Mouse (Mus musculus) bone marrow, adult 2 months (tissue): ENCODE results near the gene Miga1.

ENCODE experiments used
- CTCF ChIP-seq: fragments of 200-500 bp; IDR thresholded peaks from 2 replicates; pipeline ENCODE4 v1.5.1; 2011; ENCODE audit warnings: low read length, control low read depth; ENCODE audit not compliant: control insufficient read depth, insufficient read depth
- POLR2A ChIP-seq: fragments of 200-500 bp; IDR thresholded peaks from 2 replicates; pipeline ENCODE4 v1.6.1; 2011; ENCODE audit warnings: low read depth, mild to moderate bottlenecking, control low read depth, low read length, borderline replicate concordance; ENCODE audit not compliant: control insufficient read depth

DNA sequence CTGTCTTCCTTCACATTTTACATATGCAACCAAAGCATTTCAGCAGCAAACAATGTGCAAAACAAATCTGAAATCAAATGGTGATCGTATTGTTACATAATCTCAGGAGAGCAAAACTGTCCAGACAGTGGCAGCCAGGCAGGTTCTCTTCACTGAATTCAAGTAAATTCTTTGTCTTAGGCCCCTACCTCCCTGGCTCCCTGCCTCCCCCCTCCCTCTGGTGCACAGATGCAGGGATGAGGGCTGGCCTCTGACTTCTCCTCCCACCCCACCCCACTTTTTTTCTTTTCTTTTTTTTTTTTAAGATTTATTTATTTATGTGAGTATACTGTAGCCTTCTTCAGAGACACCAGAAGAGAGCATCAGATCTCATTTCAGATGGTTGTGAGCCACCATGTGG lies 79.8 kb downstream of the Miga1 start:
- TF ChIP-seq CTCF: no peak
- no peak for TF ChIP-seq POLR2A
